Mouse (Mus musculus) kidney, embryonic 15.5 days (tissue): ENCODE measurements around the gene Gabrb3. TPM values are rescaled to one million over a fixed set of nuclear protein-coding genes. Genes with fewer than 3 reads are reported as not detected.
"Not testable (repeated sequence)": the region's sequence is repeated elsewhere in the genome, so short reads cannot be mapped to it uniquely, and the experiment has no call there.

Source experiments
- ATAC-seq: fragments of 200-750 bp; cut with Nextera tagmentation; replicated peaks from 2 replicates; pipeline ENCODE4 v1.8.0; 2017; ENCODE audit warnings: moderate TSS enrichment; ENCODE audit not compliant: low FRiP score
- H3K27ac ChIP-seq: fragments of 300-500 bp; sonication (generic); 2 replicates; pipeline ENCODE4 v1.5.1; 2015; ENCODE audit warnings: mild to moderate bottlenecking, inconsistent platforms
- H3K27me3 ChIP-seq: fragments of 300-500 bp; sonication (generic); 2 replicates; pipeline ENCODE4 v1.6.1; 2015; ENCODE audit warnings: inconsistent platforms
- H3K36me3 ChIP-seq: fragments of 300-500 bp; sonication (generic); 2 replicates; pipeline ENCODE4 v1.6.1; 2015; ENCODE audit warnings: inconsistent platforms
- H3K4me1 ChIP-seq: fragments of 300-500 bp; sonication (generic); 2 replicates; pipeline ENCODE4 v1.6.1; 2015; ENCODE audit warnings: inconsistent platforms
- H3K4me2 ChIP-seq: fragments of 300-500 bp; sonication (generic); 2 replicates; pipeline ENCODE4 v1.6.1; 2015; ENCODE audit warnings: moderate library complexity, mild to moderate bottlenecking, inconsistent platforms
- H3K4me3 ChIP-seq: fragments of 300-500 bp; sonication (generic); replicated peaks from 2 replicates; pipeline ENCODE4 v1.5.1; 2015; ENCODE audit warnings: mild to moderate bottlenecking, inconsistent platforms
- H3K9ac ChIP-seq: fragments of 300-500 bp; sonication (generic); 2 replicates; pipeline ENCODE4 v1.6.1; 2015; ENCODE audit warnings: mild to moderate bottlenecking, inconsistent platforms
- H3K9me3 ChIP-seq: fragments of 300-500 bp; sonication (generic); replicated peaks from 2 replicates; pipeline ENCODE4 v1.6.1; 2016; ENCODE audit warnings: inconsistent platforms
- WGBS: fragments of 180-500 bp; shearing (Covaris S2); methylation state at CpG from one replicate; pipeline ENCODE4 v1.1.7; 2015; ENCODE audit warnings: mixed read lengths; 5-methylcytosine and 5-hydroxymethylcytosine counted together
- microRNA-seq: library from miRNA; unstranded; fragments of <30 nt; microRNA quantifications from one replicate; pipeline ENCODE4, GENCODE M21; 2016
- polyA plus RNA-seq: library from polyadenylated mRNA; unstranded; fragments of >200 nt; fragmentation: Nextera tagmentation; extraction: Ambion mirVana; gene quantifications from 2 replicates; pipeline ENCODE4 v1.2.1, GENCODE M21; 2015

The Gabrb3 gene
- polyA plus RNA-seq, 1 experiment from 2014 or later, result 1.8 TPM

GRCm38 (mm10) chr7:57760466-57760865 is 341.0 kb downstream of the Gabrb3 start:
- 77% methylated on average over 5 of the region's 5 CpGs for WGBS
- no peaks in the 10 kb centered on the region for H3K9me3 ChIP-seq
- no peak overlapping the region for H3K27ac ChIP-seq
- no peak for ATAC-seq
- H3K36me3 ChIP-seq, result no peaks in the 10 kb centered on the region
- no peak overlapping the region for H3K9ac ChIP-seq
- no peaks in the 10 kb centered on the region for H3K4me1 ChIP-seq
- H3K27me3 ChIP-seq, result no peaks in the 10 kb centered on the region
- no peak overlapping the region for H3K4me3 ChIP-seq
- no peak overlapping the region for H3K4me2 ChIP-seq

- no peak for ATAC-seq
- no peaks in the 10 kb centered on the region for H3K9me3 ChIP-seq
- 68% methylated on average over 5 of the region's 5 CpGs for WGBS
- no peak overlapping the region for H3K4me2 ChIP-seq
- no peak overlapping the region for H3K4me3 ChIP-seq
- H3K27ac ChIP-seq, result no peak overlapping the region
- H3K4me1 ChIP-seq, result no peaks in the 10 kb centered on the region
- no peaks in the 10 kb centered on the region for H3K27me3 ChIP-seq
- H3K36me3 ChIP-seq, result no peaks in the 10 kb centered on the region
- H3K9ac ChIP-seq, result no peak overlapping the region
Observed at GRCm38 (mm10) chr7:57778754-57779153, 359.3 kb downstream of the Gabrb3 start.

- not testable (repeated sequence) for H3K9me3 ChIP-seq, H3K4me1 ChIP-seq, H3K27ac ChIP-seq, ATAC-seq, H3K9ac ChIP-seq, H3K27me3 ChIP-seq, H3K4me2 ChIP-seq, H3K36me3 ChIP-seq, H3K4me3 ChIP-seq
- WGBS, result 64% methylated on average over 2 of the region's 2 CpGs
Observed at GRCm38 (mm10) chr7:57786102-57786501, 366.6 kb downstream of the Gabrb3 start.

GRCm38 (mm10) chr7:57787520-57787919 is 368.0 kb downstream of the Gabrb3 start:
- Histone ChIP-seq H3K4me2 (no peak overlapping the region), H3K9ac (no peak overlapping the region), H3K27me3 (no peaks in the 10 kb centered on the region), H3K27ac (no peak overlapping the region), H3K36me3 (no peaks in the 10 kb centered on the region), H3K4me1 (no peaks in the 10 kb centered on the region), H3K9me3 (no peaks in the 10 kb centered on the region), H3K4me3 (no peak overlapping the region)
- WGBS, result 33% methylated on average over 2 of the region's 2 CpGs
- no peak for ATAC-seq

- no peak for ATAC-seq
Observed at GRCm38 (mm10) chr7:57803266-57803665, 383.8 kb downstream of the Gabrb3 start.

GRCm38 (mm10) chr7:57813716-57814115 is 394.2 kb downstream of the Gabrb3 start:
- H3K9ac ChIP-seq, result no peak overlapping the region
- ATAC-seq, result no peak
- no peaks in the 10 kb centered on the region for H3K36me3 ChIP-seq
- H3K4me2 ChIP-seq, result no peak overlapping the region
- H3K27me3 ChIP-seq, result no peaks in the 10 kb centered on the region
- no peak overlapping the region for H3K27ac ChIP-seq
- WGBS, result 49% methylated on average over 1 of the region's 1 CpGs
- no peaks in the 10 kb centered on the region for H3K4me1 ChIP-seq
- H3K9me3 ChIP-seq, result no peaks in the 10 kb centered on the region
- no peak overlapping the region for H3K4me3 ChIP-seq

More at GRCm38 (mm10) chr7:57803266-57803665, 383.8 kb downstream of the Gabrb3 start:
- Histone ChIP-seq H3K4me3 (no peak overlapping the region), H3K9me3 (no peaks in the 10 kb centered on the region), H3K4me1 (no peaks in the 10 kb centered on the region), H3K4me2 (no peak overlapping the region), H3K9ac (no peak overlapping the region), H3K36me3 (no peaks in the 10 kb centered on the region), H3K27ac (no peak overlapping the region), H3K27me3 (no peaks in the 10 kb centered on the region)
- WGBS, result 80% methylated on average over 1 of the region's 1 CpGs

- Histone ChIP-seq H3K27me3 (no peaks in the 10 kb centered on the region), H3K27ac (no peak overlapping the region), H3K36me3 (no peaks in the 10 kb centered on the region), H3K4me2 (no peak overlapping the region), H3K4me1 (no peaks in the 10 kb centered on the region), H3K4me3 (no peak overlapping the region), H3K9me3 (no peaks in the 10 kb centered on the region), H3K9ac (no peak overlapping the region)
- ATAC-seq, result no peak
- WGBS, result 76% methylated on average over 1 of the region's 1 CpGs
Observed at GRCm38 (mm10) chr7:57842383-57842896, 422.9 kb downstream of the Gabrb3 start.

- WGBS, result 81% methylated on average over 2 of the region's 2 CpGs
- ATAC-seq, result no peak
- Histone ChIP-seq H3K9me3 (no peaks in the 10 kb centered on the region), H3K4me2 (no peak overlapping the region), H3K9ac (no peak overlapping the region), H3K4me1 (no peaks in the 10 kb centered on the region), H3K36me3 (no peaks in the 10 kb centered on the region), H3K27me3 (no peaks in the 10 kb centered on the region), H3K27ac (no peak overlapping the region), H3K4me3 (no peak overlapping the region)
Observed at GRCm38 (mm10) chr7:57867951-57868350, 448.5 kb downstream of the Gabrb3 start.

Small RNA genes within 50 kb of the gene (microRNA-seq; reads per million reads assigned to microRNA genes)
- not detected for gene Mir6389

Other genes starting within 250 kb of the Gabrb3 start
- 0.36 and 0.69 TPM in 2 replicates for gene Gabrg3, start 32.5 kb upstream of the Gabrb3 start, polyA plus RNA-seq
- 0.29 and 0.31 TPM in 2 replicates for gene Gabra5, start 90.4 kb downstream of the Gabrb3 start, polyA plus RNA-seq